Mouse (Mus musculus) CD4-positive, CD25-positive, alpha-beta regulatory T cell, adult 4 months (primary cell): ENCODE measurements at regions not wholly inside any gene's neighbourhood (a gene's known extent, or its start where the extent isn't known, plus 50 kb on each side); places are given as distances from the start of the nearest gene placed in this dataset.

ENCODE experiments used
- ATAC-seq: one replicate; pipeline ENCODE4 v1.8.0; 2017

GRCm38 (mm10) chr15:62114815-62115214 lies 1192.0 kb upstream of the A1bg start:
- ATAC-seq: no peak

GRCm38 (mm10) chr15:62112151-62112550 lies 1189.3 kb upstream of the A1bg start:
- no peak for ATAC-seq

GRCm38 (mm10) chr15:62107976-62108375 lies 1185.2 kb upstream of the A1bg start:
- ATAC-seq: no peak

GRCm38 (mm10) chr15:62106518-62106975 lies 1183.7 kb upstream of the A1bg start:
- ATAC-seq: no peak

- no peak for ATAC-seq
Measured at GRCm38 (mm10) chr15:62105483-62105882, 1182.7 kb upstream of the A1bg start.

GRCm38 (mm10) chr15:62104653-62105052 lies 1181.8 kb upstream of the A1bg start:
- no peak for ATAC-seq

GRCm38 (mm10) chr15:62099683-62100082 lies 1176.9 kb upstream of the A1bg start:
- no peak for ATAC-seq

- no peak for ATAC-seq
Measured at GRCm38 (mm10) chr15:62098791-62099660, 1176.2 kb upstream of the A1bg start.

- no peak for ATAC-seq
Measured at GRCm38 (mm10) chr15:62096778-62097177, 1174.0 kb upstream of the A1bg start.

GRCm38 (mm10) chr15:62095198-62095597 lies 1172.4 kb upstream of the A1bg start:
- ATAC-seq: no peak

- no peak for ATAC-seq
Measured at GRCm38 (mm10) chr15:62093672-62094071, 1170.9 kb upstream of the A1bg start.

GRCm38 (mm10) chr15:62092671-62093185 lies 1169.9 kb upstream of the A1bg start:
- ATAC-seq: peak; percentile 83

GRCm38 (mm10) chr15:62091746-62092659 lies 1169.2 kb upstream of the A1bg start:
- peak; percentile 45 for ATAC-seq

- ATAC-seq: no peak
Measured at GRCm38 (mm10) chr15:62091144-62091543, 1168.3 kb upstream of the A1bg start.

GRCm38 (mm10) chr15:62088341-62088740 lies 1165.5 kb upstream of the A1bg start:
- ATAC-seq: no peak

GRCm38 (mm10) chr15:62087755-62088154 lies 1164.9 kb upstream of the A1bg start:
- no peak for ATAC-seq

GRCm38 (mm10) chr15:62086037-62086436 lies 1163.2 kb upstream of the A1bg start:
- no peak for ATAC-seq

GRCm38 (mm10) chr15:62083347-62083746 lies 1160.5 kb upstream of the A1bg start:
- ATAC-seq: no peak

GRCm38 (mm10) chr15:62082539-62082938 lies 1159.7 kb upstream of the A1bg start:
- ATAC-seq: no peak

GRCm38 (mm10) chr15:62079155-62080109 lies 1156.6 kb upstream of the A1bg start:
- ATAC-seq: peak; percentile 60

- no peak for ATAC-seq
Measured at GRCm38 (mm10) chr15:62076552-62077234, 1153.9 kb upstream of the A1bg start.
